Mouse (Mus musculus) liver, postnatal 0 days (tissue): ENCODE data around the gene Arpc4. TPM values are rescaled to one million over a fixed set of nuclear protein-coding genes. Genes with fewer than 3 reads are reported as not detected.

Source experiments
- ATAC-seq: fragments of 200-750 bp; cut with Nextera tagmentation; 2 replicates; pipeline ENCODE4 v1.8.0; 2017; ENCODE audit warnings: mild to moderate bottlenecking, moderate library complexity
- DNase-seq: peaks from one replicate; pipeline ENCODE4 v3.0.0-alpha.2; 2016
- H3K27ac ChIP-seq: fragments of 300-500 bp; sonication (generic); 2 replicates; pipeline ENCODE4 v1.5.1; 2014; ENCODE audit warnings: antibody characterized with exemption, moderate library complexity, mild to moderate bottlenecking, low read depth
- H3K27me3 ChIP-seq: fragments of 300-500 bp; sonication (generic); 2 replicates; pipeline ENCODE4 v1.6.1; 2014; ENCODE audit warnings: low read length, control low read depth, mixed read lengths; ENCODE audit not compliant: insufficient read depth
- H3K36me3 ChIP-seq: fragments of 300-500 bp; sonication (generic); replicated peaks from 2 replicates; pipeline ENCODE4 v1.6.1; 2014; ENCODE audit warnings: mild to moderate bottlenecking, control low read depth, low read length, moderate library complexity, mixed read lengths; ENCODE audit not compliant: insufficient read depth
- H3K4me1 ChIP-seq: fragments of 300-500 bp; sonication (generic); 2 replicates; pipeline ENCODE4 v1.6.1; 2014; ENCODE audit warnings: antibody characterized with exemption, mild to moderate bottlenecking, control low read depth; ENCODE audit not compliant: insufficient read depth
- H3K4me2 ChIP-seq: fragments of 300-500 bp; sonication (generic); 2 replicates; pipeline ENCODE4 v1.6.1; 2014; ENCODE audit warnings: low read depth, mild to moderate bottlenecking, low read length, moderate library complexity, mixed read lengths
- H3K4me3 ChIP-seq: fragments of 300-500 bp; sonication (generic); 2 replicates; pipeline ENCODE4 v1.5.1; 2014; ENCODE audit warnings: low read depth, low read length
- H3K9ac ChIP-seq: fragments of 300-500 bp; sonication (generic); replicated peaks from 2 replicates; pipeline ENCODE4 v1.6.1; 2014; ENCODE audit warnings: mild to moderate bottlenecking, moderate library complexity
- H3K9me3 ChIP-seq: fragments of 300-500 bp; sonication (generic); 2 replicates; pipeline ENCODE4 v1.6.1; 2016; ENCODE audit warnings: mild to moderate bottlenecking, control low read depth, low read length, mixed read lengths
- CTCF ChIP-seq: sonication (generic); IDR thresholded peaks from 2 replicates; pipeline ENCODE4 v1.5.1; 2016; ENCODE audit warnings: antibody characterized with exemption, low read depth
- EP300 ChIP-seq: IDR thresholded peaks from 2 replicates; pipeline ENCODE4 v1.6.1; 2016; ENCODE audit warnings: antibody characterized with exemption, low read depth, mild to moderate bottlenecking
- WGBS: fragments of 180-500 bp; shearing (Covaris S2); extraction: QIAGEN DNeasy Blood & Tissue Kit; methylation state at CpG from one replicate; pipeline ENCODE4 v1.1.7; 2014; ENCODE audit not compliant: insufficient replicate concordance; 5-methylcytosine and 5-hydroxymethylcytosine counted together
- polyA plus RNA-seq: library from polyadenylated mRNA; unstranded; fragments of >200 nt; fragmentation: Nextera tagmentation; extraction: Ambion mirVana; gene quantifications from 2 replicates; pipeline ENCODE4 v1.2.1, GENCODE M21; 2015

The Arpc4 gene
- polyA plus RNA-seq, 1 experiment from 2014 or later, result 198 TPM

GRCm38 (mm10) chr6:113346897-113347296, 31.0 kb upstream of the Arpc4 start:
- TF ChIP-seq EP300 (no peak), CTCF (no peak)
- ATAC-seq (no peak), DNase-seq (no peak)
- Histone ChIP-seq H3K27me3 (no peaks in the 10 kb centered on the region), H3K4me3 (no peak overlapping the region), H3K9me3 (no peaks in the 10 kb centered on the region), H3K4me1 (peaks cover 16% of the 10 kb centered on the region), H3K9ac (no peak overlapping the region), H3K4me2 (no peak overlapping the region), H3K27ac (no peak overlapping the region), H3K36me3 (no peaks in the 10 kb centered on the region)
- WGBS, result 70% methylated on average over 4 of the region's 4 CpGs

GRCm38 (mm10) chr6:113350538-113350937, 27.4 kb upstream of the Arpc4 start:
- Histone ChIP-seq H3K36me3 (no peaks in the 10 kb centered on the region), H3K27ac (no peak overlapping the region), H3K27me3 (no peaks in the 10 kb centered on the region), H3K4me2 (no peak overlapping the region), H3K4me1 (no peaks in the 10 kb centered on the region), H3K9me3 (no peaks in the 10 kb centered on the region), H3K9ac (no peak overlapping the region), H3K4me3 (no peak overlapping the region)
- no peak for TF ChIP-seq CTCF
- TF ChIP-seq EP300, result no peak
- no peak for DNase-seq
- ATAC-seq, result no peak

- no peak overlapping the region for H3K4me2 ChIP-seq
- no peaks in the 10 kb centered on the region for H3K4me1 ChIP-seq
- no peak for ATAC-seq
- DNase-seq, result no peak
- no peaks in the 10 kb centered on the region for H3K9me3 ChIP-seq
- no peak overlapping the region for H3K4me3 ChIP-seq
- TF ChIP-seq CTCF (no peak), EP300 (no peak)
- H3K36me3 ChIP-seq, result no peaks in the 10 kb centered on the region
- no peak overlapping the region for H3K9ac ChIP-seq
- no peaks in the 10 kb centered on the region for H3K27me3 ChIP-seq
- H3K27ac ChIP-seq, result 0 out of 2 replicates have a peak overlapping the region, but pooled peaks have one; percentile 30
- 74% methylated on average over 1 of the region's 1 CpGs for WGBS
Observed at GRCm38 (mm10) chr6:113351161-113351560, 26.8 kb upstream of the Arpc4 start.

- Histone ChIP-seq H3K4me3 (no peak overlapping the region), H3K36me3 (no peaks in the 10 kb centered on the region), H3K27ac (0 out of 2 replicates have a peak overlapping the region, but pooled peaks have one; percentile 30), H3K9me3 (no peaks in the 10 kb centered on the region), H3K9ac (no peak overlapping the region), H3K27me3 (no peaks in the 10 kb centered on the region), H3K4me1 (no peaks in the 10 kb centered on the region), H3K4me2 (no peak overlapping the region)
- TF ChIP-seq EP300 (no peak), CTCF (no peak)
- WGBS, result 32% methylated on average over 10 of the region's 10 CpGs
- DNase-seq (no peak), ATAC-seq (no peak)
Observed at GRCm38 (mm10) chr6:113351653-113352052, 26.3 kb upstream of the Arpc4 start.

- H3K27ac ChIP-seq, result no peak overlapping the region
- H3K27me3 ChIP-seq, result no peaks in the 10 kb centered on the region
- no peaks in the 10 kb centered on the region for H3K36me3 ChIP-seq
- DNase-seq (no peak), ATAC-seq (no peak)
- H3K4me1 ChIP-seq, result no peaks in the 10 kb centered on the region
- 80% methylated on average over 3 of the region's 3 CpGs for WGBS
- H3K9ac ChIP-seq, result no peak overlapping the region
- no peaks in the 10 kb centered on the region for H3K9me3 ChIP-seq
- H3K4me2 ChIP-seq, result no peak overlapping the region
- no peak overlapping the region for H3K4me3 ChIP-seq
- TF ChIP-seq CTCF (no peak), EP300 (no peak)
Observed at GRCm38 (mm10) chr6:113352820-113353219, 25.1 kb upstream of the Arpc4 start.

GRCm38 (mm10) chr6:113353696-113354095, 24.2 kb upstream of the Arpc4 start:
- ATAC-seq, result no peak
- Histone ChIP-seq H3K9ac (no peak overlapping the region), H3K27ac (no peak overlapping the region), H3K27me3 (no peaks in the 10 kb centered on the region), H3K36me3 (no peaks in the 10 kb centered on the region), H3K9me3 (no peaks in the 10 kb centered on the region), H3K4me3 (no peak overlapping the region), H3K4me2 (no peak overlapping the region), H3K4me1 (no peaks in the 10 kb centered on the region)
- 66% methylated on average over 3 of the region's 3 CpGs for WGBS
- no peak for DNase-seq
- TF ChIP-seq EP300 (no peak), CTCF (no peak)

GRCm38 (mm10) chr6:113361476-113361875, 16.4 kb upstream of the Arpc4 start:
- no peak for ATAC-seq
- Histone ChIP-seq H3K4me2 (no peak overlapping the region), H3K27me3 (no peaks in the 10 kb centered on the region), H3K36me3 (no peaks in the 10 kb centered on the region), H3K4me3 (no peak overlapping the region), H3K9me3 (no peaks in the 10 kb centered on the region), H3K9ac (no peak overlapping the region), H3K4me1 (no peaks in the 10 kb centered on the region), H3K27ac (no peak overlapping the region)
- DNase-seq, result no peak
- WGBS, result 71% methylated on average over 4 of the region's 4 CpGs
- TF ChIP-seq EP300 (no peak), CTCF (peak; percentile 28; the same call in 1 of the 2 replicates)
